Mouse (Mus musculus): ENCODE results near the gene Ap3d1. TPM values are rescaled to one million over a fixed set of nuclear protein-coding genes. Genes with fewer than 3 reads are reported as not detected.

Gene Ap3d1
- polyA plus RNA-seq, 1 experiment = 68.0 TPM

DNA sequence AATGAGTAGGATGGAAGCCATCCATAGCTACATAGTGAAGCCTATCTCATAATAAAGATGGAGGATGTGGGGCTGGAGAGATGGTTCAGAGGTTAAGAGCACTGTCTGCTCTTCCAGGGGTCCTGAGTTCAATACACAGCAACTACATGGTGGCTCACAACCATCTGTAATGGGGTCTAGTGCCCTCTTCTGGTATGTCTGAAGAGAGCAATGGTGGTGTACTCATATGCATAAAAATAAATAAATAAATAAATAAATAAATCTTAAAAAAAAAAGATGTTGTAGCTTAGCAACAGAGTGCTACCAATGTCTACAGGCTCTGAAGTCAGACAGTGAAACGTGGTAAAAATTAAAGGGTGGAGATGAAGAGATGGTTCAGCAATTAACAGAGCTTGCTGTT, 3.4 kb downstream of the Ap3d1 start:
- H3K36me3 ChIP-seq (ENCODE audit: control insufficient read depth, insufficient read depth) = peaks cover 4% of the 10 kb centered on the region
- TF ChIP-seq CEBPB (IDR thresholded peaks at IDR 0.05; ENCODE audit: insufficient read depth, poor library complexity, severe bottlenecking) (no peak), MYOD1 (IDR thresholded peaks at IDR 0.05; ENCODE audit: control insufficient read depth in 1 of 3, insufficient read length in 2 of 3, low read depth in 2 of 3) (no peak), TCF12 (IDR thresholded peaks at IDR 0.05; ENCODE audit: insufficient read depth, poor library complexity, severe bottlenecking) (no peak), MAX (IDR thresholded peaks at IDR 0.05; ENCODE audit: low read depth) (no peak), USF1 (IDR thresholded peaks at IDR 0.05; ENCODE audit: low read depth) (no peak), POLR2AphosphoS2 (IDR thresholded peaks at IDR 0.05; ENCODE audit: insufficient read length, low read depth) (no peak), REST (IDR thresholded peaks at IDR 0.05; ENCODE audit: insufficient read depth, insufficient read length) (no peak), MYOG (IDR thresholded peaks at IDR 0.05; ENCODE audit: control insufficient read depth in 1 of 3, insufficient read depth in 1 of 3, insufficient read length in 2 of 3, low read depth in 2 of 3) (no peak), SRF (IDR thresholded peaks at IDR 0.05; ENCODE audit: control insufficient read depth, insufficient read length, low read depth) (no peak), E2F4 (IDR thresholded peaks at IDR 0.05; ENCODE audit: insufficient read depth) (no peak), POLR2A (IDR thresholded peaks at IDR 0.05; ENCODE audit: insufficient read length, low read depth) (no peak), TCF3 (IDR thresholded peaks at IDR 0.05; ENCODE audit: insufficient read length, low read depth) (no peak)

DNA sequence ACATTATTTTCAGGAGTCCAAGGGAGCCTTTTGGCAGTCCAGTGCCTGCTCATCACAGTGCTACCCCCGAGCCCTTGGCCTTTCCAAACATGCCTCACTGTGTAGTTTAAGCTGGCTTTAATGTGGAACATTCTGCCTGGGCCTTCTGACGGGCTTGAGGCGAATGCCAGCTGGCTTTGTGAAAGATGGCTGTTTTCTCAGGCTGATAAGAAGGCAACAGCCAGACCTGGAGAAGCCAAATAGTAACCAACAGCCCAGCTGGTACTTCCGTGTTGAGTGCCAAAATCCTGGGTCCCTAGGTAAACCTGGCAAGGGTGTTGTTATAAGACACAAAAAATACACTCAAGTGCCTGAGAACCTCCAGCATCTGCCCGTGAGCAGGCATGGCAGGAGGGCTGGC, 5.3 kb downstream of the Ap3d1 start:
- no peak overlapping the region for H3ac ChIP-seq (ENCODE audit: control insufficient read depth, insufficient read length)
- TF ChIP-seq TCF12 (IDR thresholded peaks at IDR 0.05; ENCODE audit: insufficient read depth, poor library complexity, severe bottlenecking) = no peak
- TF ChIP-seq REST (IDR thresholded peaks at IDR 0.05; ENCODE audit: insufficient read depth, insufficient read length) = no peak
- TF ChIP-seq MYOD1 (IDR thresholded peaks at IDR 0.05; ENCODE audit: control insufficient read depth in 1 of 3, insufficient read length in 2 of 3, low read depth in 2 of 3) = no peak
- TF ChIP-seq CEBPB (IDR thresholded peaks at IDR 0.05; ENCODE audit: insufficient read depth, poor library complexity, severe bottlenecking) = no peak
- no peak for TF ChIP-seq POLR2AphosphoS2 (IDR thresholded peaks at IDR 0.05; ENCODE audit: insufficient read length, low read depth)
- no peak for TF ChIP-seq SRF (IDR thresholded peaks at IDR 0.05; ENCODE audit: control insufficient read depth, insufficient read length, low read depth)
- no peak for TF ChIP-seq MYOG (IDR thresholded peaks at IDR 0.05; ENCODE audit: control insufficient read depth in 1 of 3, insufficient read depth in 1 of 3, insufficient read length in 2 of 3, low read depth in 2 of 3)
- TF ChIP-seq MAX (IDR thresholded peaks at IDR 0.05; ENCODE audit: low read depth) = no peak
- no peak for TF ChIP-seq POLR2A (IDR thresholded peaks at IDR 0.05; ENCODE audit: insufficient read length, low read depth)
- no peak for TF ChIP-seq TCF3 (IDR thresholded peaks at IDR 0.05; ENCODE audit: insufficient read length, low read depth)
- TF ChIP-seq USF1 (IDR thresholded peaks at IDR 0.05; ENCODE audit: low read depth) = no peak
- no peak for TF ChIP-seq E2F4 (IDR thresholded peaks at IDR 0.05; ENCODE audit: insufficient read depth)
- H3K4me3 ChIP-seq = no peak overlapping the region
- H3K79me2 ChIP-seq (ENCODE audit: control insufficient read depth, insufficient read depth) = peaks cover 91% of the 10 kb centered on the region
- H3K27me3 ChIP-seq (ENCODE audit: control insufficient read depth, insufficient read depth, insufficient read length) = no peaks in the 10 kb centered on the region
- H3K4me2 ChIP-seq (ENCODE audit: low read depth) = no peak overlapping the region
- peaks cover 12% of the 10 kb centered on the region for H3K36me3 ChIP-seq (ENCODE audit: control insufficient read depth, insufficient read depth)

More for the DNA sequence above, 3.4 kb downstream of the Ap3d1 start:
- Histone ChIP-seq H3K4me2 (ENCODE audit: low read depth) (no peak overlapping the region), H3K27me3 (ENCODE audit: control insufficient read depth, insufficient read depth, insufficient read length) (no peaks in the 10 kb centered on the region), H3ac (ENCODE audit: control insufficient read depth, insufficient read length) (no peak overlapping the region), H3K79me2 (ENCODE audit: control insufficient read depth, insufficient read depth) (peaks cover 80% of the 10 kb centered on the region), H3K4me3 (no peak overlapping the region)

DNA sequence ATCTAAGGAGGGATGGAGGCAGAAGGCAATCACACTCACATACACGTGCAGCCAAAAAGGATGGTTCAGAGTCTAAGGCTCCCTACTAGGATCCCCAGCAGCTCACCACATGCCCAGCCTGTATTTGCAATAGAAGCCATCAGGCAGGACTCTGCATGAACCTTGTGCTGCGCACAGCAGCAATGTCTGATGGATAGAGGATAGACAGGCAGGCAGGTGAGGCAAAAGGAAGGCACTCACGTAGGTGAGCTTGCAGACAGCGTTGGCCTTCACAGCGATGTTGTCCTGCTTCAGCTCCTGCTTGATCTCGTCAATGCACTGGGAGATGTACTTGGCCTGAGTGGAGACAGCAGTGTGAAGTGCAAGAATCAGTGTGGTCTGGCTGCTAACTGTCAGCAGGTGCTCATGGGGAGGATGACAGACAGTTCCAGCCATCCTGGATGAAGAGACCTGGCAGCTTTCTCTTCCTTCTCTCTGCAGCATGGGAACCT, 9.4 kb downstream of the Ap3d1 start:
- H3ac ChIP-seq (ENCODE audit: control insufficient read depth, insufficient read length) = no peak overlapping the region
- no peak overlapping the region for H3K4me3 ChIP-seq
- peaks cover 59% of the 10 kb centered on the region for H3K79me2 ChIP-seq (ENCODE audit: control insufficient read depth, insufficient read depth)
- TF ChIP-seq REST (IDR thresholded peaks at IDR 0.05; ENCODE audit: insufficient read depth, insufficient read length) (no peak), TCF3 (IDR thresholded peaks at IDR 0.05; ENCODE audit: insufficient read length, low read depth) (no peak), SRF (IDR thresholded peaks at IDR 0.05; ENCODE audit: control insufficient read depth, insufficient read length, low read depth) (no peak), E2F4 (IDR thresholded peaks at IDR 0.05; ENCODE audit: insufficient read depth) (no peak), TCF12 (IDR thresholded peaks at IDR 0.05; ENCODE audit: insufficient read depth, poor library complexity, severe bottlenecking) (no peak), POLR2A (IDR thresholded peaks at IDR 0.05; ENCODE audit: insufficient read length, low read depth) (no peak), MYOG (IDR thresholded peaks at IDR 0.05; ENCODE audit: control insufficient read depth in 1 of 3, insufficient read depth in 1 of 3, insufficient read length in 2 of 3, low read depth in 2 of 3) (no peak), MYOD1 (IDR thresholded peaks at IDR 0.05; ENCODE audit: control insufficient read depth in 1 of 3, insufficient read length in 2 of 3, low read depth in 2 of 3) (no peak), MAX (IDR thresholded peaks at IDR 0.05; ENCODE audit: low read depth) (no peak), POLR2AphosphoS2 (IDR thresholded peaks at IDR 0.05; ENCODE audit: insufficient read length, low read depth) (no peak), USF1 (IDR thresholded peaks at IDR 0.05; ENCODE audit: low read depth) (no peak), CEBPB (IDR thresholded peaks at IDR 0.05; ENCODE audit: insufficient read depth, poor library complexity, severe bottlenecking) (no peak)
- no peak overlapping the region for H3K4me2 ChIP-seq (ENCODE audit: low read depth)
- H3K27me3 ChIP-seq (ENCODE audit: control insufficient read depth, insufficient read depth, insufficient read length) = no peaks in the 10 kb centered on the region
- peaks cover 39% of the 10 kb centered on the region for H3K36me3 ChIP-seq (ENCODE audit: control insufficient read depth, insufficient read depth)

DNA sequence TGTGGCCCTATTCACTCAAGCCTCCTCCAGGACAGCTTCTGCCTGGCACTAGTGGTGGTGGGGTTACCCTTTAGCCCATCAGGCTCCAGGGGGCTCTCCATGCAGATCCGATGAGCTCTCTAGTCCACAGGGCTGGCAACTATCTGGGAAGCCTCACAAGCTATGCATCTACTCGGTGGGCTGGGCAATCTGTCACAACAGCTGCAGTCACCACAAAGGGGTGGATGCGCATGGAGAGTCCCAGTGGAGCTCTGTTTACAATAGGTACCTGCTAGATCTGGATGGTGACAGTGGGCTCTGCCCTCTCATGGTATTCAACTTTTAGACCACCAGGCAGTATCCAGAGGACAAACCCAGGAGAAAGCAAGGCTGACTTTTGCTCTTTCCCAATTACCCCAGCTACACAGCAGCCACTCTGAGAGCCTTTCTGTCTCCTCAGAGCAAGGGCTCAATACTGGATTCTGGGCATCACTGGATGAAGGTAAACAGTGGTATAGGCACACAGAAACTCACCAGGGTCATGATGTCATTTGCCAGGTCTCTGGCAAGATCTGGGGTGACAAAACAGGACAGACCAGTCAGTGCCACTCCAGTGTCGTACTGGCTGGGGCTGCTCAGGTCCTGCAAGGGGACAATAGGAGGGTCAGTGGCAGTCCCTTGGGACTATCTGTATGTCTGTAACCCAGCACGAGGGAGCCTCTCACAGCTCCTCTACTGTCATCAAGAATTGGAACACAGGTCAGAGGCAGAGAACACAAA, 14.5 kb downstream of the Ap3d1 start:
- Histone ChIP-seq H3K36me3 (ENCODE audit: control insufficient read depth, insufficient read depth) (peaks cover 71% of the 10 kb centered on the region), H3K4me3 (no peak overlapping the region), H3K4me2 (ENCODE audit: low read depth) (no peak overlapping the region), H3K79me2 (ENCODE audit: control insufficient read depth, insufficient read depth) (peaks cover 8% of the 10 kb centered on the region), H3ac (ENCODE audit: control insufficient read depth, insufficient read length) (no peak overlapping the region), H3K27me3 (ENCODE audit: control insufficient read depth, insufficient read depth, insufficient read length) (no peaks in the 10 kb centered on the region)
- no peak for TF ChIP-seq USF1 (IDR thresholded peaks at IDR 0.05; ENCODE audit: low read depth)
- no peak for TF ChIP-seq CEBPB (IDR thresholded peaks at IDR 0.05; ENCODE audit: insufficient read depth, poor library complexity, severe bottlenecking)
- no peak for TF ChIP-seq MAX (IDR thresholded peaks at IDR 0.05; ENCODE audit: low read depth)
- no peak for TF ChIP-seq POLR2AphosphoS2 (IDR thresholded peaks at IDR 0.05; ENCODE audit: insufficient read length, low read depth)
- TF ChIP-seq TCF3 (IDR thresholded peaks at IDR 0.05; ENCODE audit: insufficient read length, low read depth) = no peak
- no peak for TF ChIP-seq E2F4 (IDR thresholded peaks at IDR 0.05; ENCODE audit: insufficient read depth)
- no peak for TF ChIP-seq REST (IDR thresholded peaks at IDR 0.05; ENCODE audit: insufficient read depth, insufficient read length)
- no peak for TF ChIP-seq TCF12 (IDR thresholded peaks at IDR 0.05; ENCODE audit: insufficient read depth, poor library complexity, severe bottlenecking)
- peak in 2 of 3 experiments; percentile 42 to 83 for TF ChIP-seq MYOG (IDR thresholded peaks at IDR 0.05; ENCODE audit: control insufficient read depth in 1 of 3, insufficient read depth in 1 of 3, insufficient read length in 2 of 3, low read depth in 2 of 3)
- TF ChIP-seq POLR2A (IDR thresholded peaks at IDR 0.05; ENCODE audit: insufficient read length, low read depth) = no peak
- no peak for TF ChIP-seq SRF (IDR thresholded peaks at IDR 0.05; ENCODE audit: control insufficient read depth, insufficient read length, low read depth)
- peak in 2 of 3 experiments; percentile 68 to 75 for TF ChIP-seq MYOD1 (IDR thresholded peaks at IDR 0.05; ENCODE audit: control insufficient read depth in 1 of 3, insufficient read length in 2 of 3, low read depth in 2 of 3)

Measured in myocyte (in vitro differentiated cells).